Mouse (Mus musculus) forebrain, embryonic 14.5 days (tissue): Measurements from ENCODE around the gene Hoxc5. TPM values are rescaled to one million over a fixed set of nuclear protein-coding genes. Genes with fewer than 3 reads are reported as not detected.
A peak's percentile ranks its signal among the peaks of the same experiment; 100 is the strongest.

ENCODE experiments used
- ATAC-seq: fragments of 200-750 bp; cut with Nextera tagmentation; 2 replicates; pipeline ENCODE4 v1.8.0; 2017; ENCODE audit warnings: mild to moderate bottlenecking, moderate library complexity
- DNase-seq: peaks from one replicate; pipeline ENCODE4 v3.0.0-alpha.2; 2015; ENCODE audit warnings: low spot score
- H3K27ac ChIP-seq: fragments of 300-500 bp; sonication (generic); 2 replicates; pipeline ENCODE4 v1.5.1; 2014; ENCODE audit warnings: low read depth, mild to moderate bottlenecking, control low read depth, low read length, moderate library complexity
- H3K27me3 ChIP-seq: fragments of 300-500 bp; sonication (generic); replicated peaks from 2 replicates; pipeline ENCODE4 v1.6.1; 2014; ENCODE audit warnings: low read length, control low read depth, mixed read lengths; ENCODE audit not compliant: control insufficient read depth, insufficient read depth
- H3K36me3 ChIP-seq: fragments of 300-500 bp; sonication (generic); 2 replicates; pipeline ENCODE4 v1.6.1; 2014; ENCODE audit warnings: low read length, control low read depth; ENCODE audit not compliant: control insufficient read depth, insufficient read depth
- H3K4me1 ChIP-seq: fragments of 300-500 bp; sonication (generic); 2 replicates; pipeline ENCODE4 v1.6.1; 2014; ENCODE audit warnings: antibody characterized with exemption, low read length, control low read depth; ENCODE audit not compliant: control insufficient read depth, insufficient read depth
- H3K4me2 ChIP-seq: fragments of 300-500 bp; sonication (generic); 2 replicates; pipeline ENCODE4 v1.6.1; 2014; ENCODE audit warnings: mild to moderate bottlenecking, control low read depth, low read length
- H3K4me3 ChIP-seq: fragments of 300-500 bp; sonication (generic); 2 replicates; pipeline ENCODE4 v1.5.1; 2014; ENCODE audit warnings: low read depth, low read length, control low read depth
- H3K9ac ChIP-seq: fragments of 300-500 bp; sonication (generic); 2 replicates; pipeline ENCODE4 v1.6.1; 2014; ENCODE audit warnings: mild to moderate bottlenecking, low read length, control low read depth, moderate library complexity
- H3K9me3 ChIP-seq: fragments of 300-500 bp; sonication (generic); replicated peaks from 2 replicates; pipeline ENCODE4 v1.6.1; 2016; ENCODE audit warnings: low read length, control low read depth, mixed read lengths; ENCODE audit not compliant: control insufficient read depth
- WGBS: fragments of 180-500 bp; shearing (Covaris S2); extraction: QIAGEN DNeasy Blood & Tissue Kit; methylation state at CpG from one replicate; pipeline ENCODE4 v1.1.7; 2014; 5-methylcytosine and 5-hydroxymethylcytosine counted together
- polyA plus RNA-seq: library from polyadenylated mRNA; unstranded; fragments of >200 nt; fragmentation: Nextera tagmentation; extraction: Ambion mirVana; gene quantifications from 2 replicates; pipeline ENCODE4 v1.2.1, GENCODE M21; 2014

The Hoxc5 gene
- polyA plus RNA-seq, 1 experiment from 2014 or later: not detected

DNA sequence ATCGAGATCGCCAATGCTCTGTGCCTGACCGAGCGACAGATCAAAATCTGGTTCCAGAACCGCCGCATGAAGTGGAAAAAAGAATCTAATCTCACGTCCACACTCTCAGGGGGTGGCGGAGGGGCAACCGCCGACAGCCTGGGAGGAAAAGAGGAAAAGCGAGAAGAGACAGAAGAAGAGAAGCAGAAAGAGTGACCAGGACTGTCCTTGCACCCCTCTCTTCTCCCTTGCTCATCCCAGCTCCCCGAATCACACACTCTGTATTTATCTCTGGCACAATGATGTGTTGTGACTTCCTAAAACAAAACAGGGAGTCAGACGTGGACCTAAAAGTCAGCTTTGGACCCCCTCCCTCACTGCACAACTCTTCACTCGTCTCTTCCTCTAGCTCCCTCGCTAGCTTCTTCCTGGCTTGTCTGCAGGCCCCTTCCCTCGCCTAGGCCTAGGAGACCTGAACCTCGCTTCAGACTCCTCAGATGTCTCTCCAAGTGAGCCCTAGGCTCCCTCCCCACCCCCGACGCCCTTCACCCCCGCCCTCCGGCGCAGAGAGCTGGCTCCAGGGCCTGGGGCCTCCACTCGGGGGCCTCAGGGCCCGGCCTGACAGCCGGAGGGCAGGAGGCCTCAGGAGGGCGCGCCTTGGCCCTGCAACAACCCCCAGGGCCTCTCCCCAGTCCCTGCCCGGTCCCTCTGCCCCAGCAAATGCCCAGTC, 43.8 kb downstream of the Hoxc5 start:
- Histone ChIP-seq H3K27me3 (peaks cover 96% of the 10 kb centered on the region), H3K4me2 (no peak overlapping the region), H3K36me3 (no peaks in the 10 kb centered on the region), H3K27ac (no peak overlapping the region), H3K4me1 (no peaks in the 10 kb centered on the region), H3K9ac (no peak overlapping the region), H3K9me3 (no peaks in the 10 kb centered on the region), H3K4me3 (no peak overlapping the region)
- WGBS: under 1% methylated on average over 27 of the region's 28 CpGs
- ATAC-seq: no peak
- DNase-seq: no peak

GRCm38 (mm10) chr15:103011928-103012486, 44.8 kb downstream of the Hoxc5 start:
- DNase-seq (no peak), ATAC-seq (no peak)
- Histone ChIP-seq H3K27ac (no peak overlapping the region), H3K4me3 (no peak overlapping the region), H3K9me3 (no peaks in the 10 kb centered on the region), H3K9ac (no peak overlapping the region), H3K27me3 (peaks cover 96% of the 10 kb centered on the region), H3K4me2 (no peak overlapping the region), H3K36me3 (no peaks in the 10 kb centered on the region), H3K4me1 (no peaks in the 10 kb centered on the region)
- WGBS: under 1% methylated on average over 26 of the region's 26 CpGs

DNA sequence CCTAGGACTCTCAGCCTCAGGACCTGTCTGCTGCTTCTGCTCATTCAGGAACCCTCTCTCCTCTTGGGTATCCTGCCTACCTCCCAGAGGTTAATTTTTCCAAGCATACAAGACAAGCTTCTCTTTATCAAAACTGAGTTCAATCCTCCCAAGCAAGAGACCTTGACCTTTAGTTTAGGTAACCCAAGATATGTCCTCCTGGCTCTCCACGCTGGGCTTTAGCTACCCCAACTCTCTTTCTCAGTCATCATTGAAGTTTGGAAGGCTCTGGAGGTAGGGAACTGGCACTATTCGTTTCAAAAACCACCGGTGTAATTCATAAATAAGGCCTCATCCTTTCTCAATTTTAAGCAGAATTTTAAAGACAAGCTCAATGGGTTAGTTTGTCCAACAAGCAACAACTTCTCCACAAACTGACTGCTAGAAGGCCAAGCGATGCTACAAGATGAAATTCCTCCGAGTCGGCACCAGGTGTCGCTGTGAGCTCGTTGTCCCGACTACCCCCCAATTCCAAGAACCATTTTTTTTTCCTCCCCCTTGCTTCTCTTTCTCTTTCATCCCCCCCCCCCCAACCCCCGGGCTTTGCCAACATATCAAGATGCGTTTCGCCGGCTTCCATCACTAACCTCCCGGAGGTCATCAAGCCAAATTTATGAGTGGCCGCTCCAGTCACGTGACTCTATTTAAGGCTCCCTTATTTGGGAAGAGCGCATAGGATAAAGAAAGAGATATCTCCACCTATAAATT, 46.2 kb downstream of the Hoxc5 start:
- Histone ChIP-seq H3K36me3 (no peaks in the 10 kb centered on the region), H3K27ac (no peak overlapping the region), H3K9me3 (no peaks in the 10 kb centered on the region), H3K4me2 (no peak overlapping the region), H3K9ac (no peak overlapping the region), H3K27me3 (peaks cover 96% of the 10 kb centered on the region), H3K4me3 (no peak overlapping the region), H3K4me1 (no peaks in the 10 kb centered on the region)
- no peak for ATAC-seq
- WGBS: 4% methylated on average over 17 of the region's 17 CpGs
- DNase-seq: peak; percentile 74

GRCm38 (mm10) chr15:103014166-103015008, 47.1 kb downstream of the Hoxc5 start:
- H3K4me3 ChIP-seq: no peak overlapping the region
- 1% methylated on average over 49 of the region's 57 CpGs for WGBS
- ATAC-seq (no peak; the same call in 1 of the 2 replicates), DNase-seq (no peak)
- H3K36me3 ChIP-seq: no peaks in the 10 kb centered on the region
- H3K27me3 ChIP-seq: peaks cover 96% of the 10 kb centered on the region
- no peak overlapping the region for H3K9ac ChIP-seq
- no peak overlapping the region for H3K4me2 ChIP-seq
- H3K27ac ChIP-seq: no peak overlapping the region
- H3K9me3 ChIP-seq: no peaks in the 10 kb centered on the region
- H3K4me1 ChIP-seq: no peaks in the 10 kb centered on the region

GRCm38 (mm10) chr15:103015009-103015399, 47.8 kb downstream of the Hoxc5 start:
- no peak overlapping the region for H3K4me3 ChIP-seq
- no peak overlapping the region for H3K9ac ChIP-seq
- no peaks in the 10 kb centered on the region for H3K9me3 ChIP-seq
- peaks cover 96% of the 10 kb centered on the region for H3K27me3 ChIP-seq
- H3K27ac ChIP-seq: no peak overlapping the region
- no peaks in the 10 kb centered on the region for H3K4me1 ChIP-seq
- WGBS: under 1% methylated on average over 24 of the region's 28 CpGs
- H3K4me2 ChIP-seq: no peak overlapping the region
- no peaks in the 10 kb centered on the region for H3K36me3 ChIP-seq
- ATAC-seq (no peak), DNase-seq (no peak)

DNA sequence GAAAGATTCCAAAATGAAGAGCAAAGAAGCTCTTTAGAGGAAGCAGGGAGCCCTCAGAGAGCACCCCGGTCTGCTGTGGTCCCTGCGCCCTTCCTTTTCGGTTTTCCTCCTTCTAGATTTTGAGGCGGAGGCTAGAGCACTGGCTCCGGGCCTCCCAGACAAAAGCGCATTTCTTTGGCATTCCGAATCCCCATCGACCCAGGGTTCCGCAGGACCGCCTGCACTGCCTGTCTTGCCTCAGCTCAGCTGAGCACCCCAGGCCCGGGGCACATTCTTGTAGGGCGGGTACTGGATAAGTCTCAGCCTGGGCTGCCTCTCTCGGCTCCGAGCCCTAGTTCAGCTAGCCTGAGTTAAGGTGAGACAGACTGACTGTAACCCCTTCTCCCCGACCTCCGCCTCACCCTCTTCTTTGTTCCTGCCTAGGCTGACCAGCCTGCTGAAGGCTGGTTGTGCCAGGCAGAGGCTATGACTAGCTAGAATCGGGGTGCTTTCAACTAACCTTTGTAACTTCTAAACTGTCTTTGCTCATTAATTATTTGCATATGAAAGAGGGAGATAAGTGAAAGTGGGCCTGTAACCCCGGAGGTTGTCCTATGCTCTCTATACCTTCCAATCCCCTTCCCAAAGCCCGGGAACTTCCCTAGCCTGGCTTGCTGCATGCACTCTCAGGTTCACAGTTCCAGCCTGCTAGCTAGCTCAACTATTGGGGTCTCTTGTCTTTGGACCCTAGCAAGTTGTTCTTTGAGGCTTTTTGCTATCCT, 48.3 kb downstream of the Hoxc5 start:
- Histone ChIP-seq H3K4me3 (no peak overlapping the region), H3K36me3 (no peaks in the 10 kb centered on the region), H3K27me3 (peaks cover 96% of the 10 kb centered on the region), H3K9ac (no peak overlapping the region), H3K27ac (no peak overlapping the region), H3K4me1 (no peaks in the 10 kb centered on the region), H3K4me2 (no peak overlapping the region), H3K9me3 (no peaks in the 10 kb centered on the region)
- DNase-seq (no peak), ATAC-seq (no peak)
- WGBS: 2% methylated on average over 19 of the region's 19 CpGs

DNA sequence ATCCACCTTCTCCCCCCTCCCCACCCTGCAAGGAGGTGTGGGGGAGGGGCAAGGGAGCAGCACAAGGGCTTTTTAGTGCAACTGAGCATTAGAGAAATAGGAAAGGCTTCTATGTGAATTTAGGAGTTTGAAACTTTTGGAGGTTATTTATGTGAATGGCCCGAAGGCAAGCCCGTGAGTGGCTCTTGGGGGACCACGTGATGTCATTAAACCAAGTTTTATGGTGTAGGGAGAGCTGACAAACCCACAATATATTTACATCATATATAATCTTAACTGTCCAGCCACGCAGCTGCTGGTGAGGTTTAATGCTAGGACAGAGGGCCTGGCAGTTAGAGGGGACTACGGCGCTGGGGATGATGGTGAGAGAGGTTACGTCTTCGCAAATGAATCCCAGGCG, 51.4 kb downstream of the Hoxc5 start, which contains the start of gene Hoxc4:
Gene Hoxc4 (plus strand): TSS at position 299 of the 400 bp plus-strand sequence.
- no peak for ATAC-seq
- Histone ChIP-seq H3K4me2 (no peak within 1 kb of the TSS), H3K9ac (no peak within 1 kb of the TSS), H3K36me3 (no peaks in the 10 kb centered on the region), H3K4me1 (no peaks in the 10 kb centered on the region), H3K9me3 (no peaks in the 10 kb centered on the region), H3K27ac (no peak within 1 kb of the TSS), H3K4me3 (no peak within 1 kb of the TSS), H3K27me3 (peaks cover 100% of the 10 kb centered on the region)
- 1% methylated on average over 9 of the region's 9 CpGs for WGBS
- no peak for DNase-seq

GRCm38 (mm10) chr15:103020899-103021418, 53.7 kb downstream of the Hoxc5 start:
- DNase-seq (no peak), ATAC-seq (no peak)
- H3K36me3 ChIP-seq: no peaks in the 10 kb centered on the region
- 0% methylated on average over 8 of the region's 8 CpGs for WGBS
- no peak overlapping the region for H3K4me3 ChIP-seq
- H3K9ac ChIP-seq: no peak overlapping the region
- H3K27me3 ChIP-seq: peaks cover 99% of the 10 kb centered on the region
- no peak overlapping the region for H3K4me2 ChIP-seq
- no peak overlapping the region for H3K27ac ChIP-seq
- H3K4me1 ChIP-seq: no peaks in the 10 kb centered on the region
- no peaks in the 10 kb centered on the region for H3K9me3 ChIP-seq
